Mouse (Mus musculus) lung, embryonic 16.5 days (tissue): ENCODE measurements around the gene Foxp1. TPM values are rescaled to one million over a fixed set of nuclear protein-coding genes. Genes with fewer than 3 reads are reported as not detected.

Experiments
- ATAC-seq: fragments of 200-750 bp; cut with Nextera tagmentation; 2 replicates; pipeline ENCODE4 v1.8.0; 2017; ENCODE audit warnings: low read depth, mild to moderate bottlenecking, moderate library complexity
- H3K27ac ChIP-seq: fragments of 300-500 bp; sonication (generic); 2 replicates; pipeline ENCODE4 v1.5.1; 2014; ENCODE audit warnings: mild to moderate bottlenecking, control low read depth, low read length
- H3K27me3 ChIP-seq: fragments of 300-500 bp; sonication (generic); 2 replicates; pipeline ENCODE4 v1.6.1; 2014; ENCODE audit warnings: low read depth, low read length, mixed read lengths; ENCODE audit not compliant: control insufficient read depth, insufficient read depth
- H3K36me3 ChIP-seq: fragments of 300-500 bp; sonication (generic); 2 replicates; pipeline ENCODE4 v1.6.1; 2014; ENCODE audit warnings: low read length; ENCODE audit not compliant: control insufficient read depth, insufficient read depth
- H3K4me1 ChIP-seq: fragments of 300-500 bp; sonication (generic); replicated peaks from 2 replicates; pipeline ENCODE4 v1.6.1; 2014; ENCODE audit warnings: low read length, mixed read lengths; ENCODE audit not compliant: control insufficient read depth, insufficient read depth
- H3K4me2 ChIP-seq: fragments of 300-500 bp; sonication (generic); 2 replicates; pipeline ENCODE4 v1.6.1; 2014; ENCODE audit warnings: low read depth, low read length, control low read depth
- H3K4me3 ChIP-seq: fragments of 300-500 bp; sonication (generic); 2 replicates; pipeline ENCODE4 v1.5.1; 2014; ENCODE audit warnings: mild to moderate bottlenecking, low read length, control low read depth
- H3K9ac ChIP-seq: fragments of 300-500 bp; sonication (generic); 2 replicates; pipeline ENCODE4 v1.6.1; 2014; ENCODE audit warnings: low read length, control low read depth
- H3K9me3 ChIP-seq: fragments of 300-500 bp; sonication (generic); 2 replicates; pipeline ENCODE4 v1.6.1; 2016; ENCODE audit warnings: low read length; ENCODE audit not compliant: control insufficient read depth
- WGBS: fragments of 180-500 bp; shearing (Covaris S2); extraction: QIAGEN DNeasy Blood & Tissue Kit; methylation state at CpG from one replicate; pipeline ENCODE4 v1.1.7; 2014; 5-methylcytosine and 5-hydroxymethylcytosine counted together
- polyA plus RNA-seq: library from polyadenylated mRNA; unstranded; fragments of >200 nt; fragmentation: Nextera tagmentation; extraction: Ambion mirVana; gene quantifications from 2 replicates; pipeline ENCODE4 v1.2.1, GENCODE M21; 2015

Gene Foxp1
- polyA plus RNA-seq, 1 experiment from 2014 or later: 116 TPM

GRCm38 (mm10) chr6:99065569-99066353 is 456.8 kb downstream of the Foxp1 start:
- Histone ChIP-seq H3K36me3 (peaks cover 9% of the 10 kb centered on the region; the same call in 1 of the 2 replicates), H3K27me3 (no peaks in the 10 kb centered on the region), H3K4me3 (no peak overlapping the region), H3K4me2 (no peak overlapping the region), H3K9ac (no peak overlapping the region), H3K9me3 (no peaks in the 10 kb centered on the region), H3K27ac (peak overlapping the region; percentile 10; the same call in 1 of the 2 replicates), H3K4me1 (peaks cover 35% of the 10 kb centered on the region)
- WGBS: 40% methylated on average over 9 of the region's 9 CpGs
- ATAC-seq: peak; percentile 69

- H3K4me1 ChIP-seq: peaks cover 35% of the 10 kb centered on the region
- no peak overlapping the region for H3K9ac ChIP-seq
- WGBS: 53% methylated on average over 10 of the region's 10 CpGs
- 0 out of 2 replicates have a peak, but pooled peaks cover under 1% of the 10 kb centered on the region for H3K36me3 ChIP-seq
- peak overlapping the region; percentile 41; the same call in 1 of the 2 replicates for H3K27ac ChIP-seq
- no peaks in the 10 kb centered on the region for H3K9me3 ChIP-seq
- peak; percentile 82 for ATAC-seq
- no peak overlapping the region for H3K4me3 ChIP-seq
- H3K27me3 ChIP-seq: no peaks in the 10 kb centered on the region
- peak overlapping the region; percentile 18; the same call in 1 of the 2 replicates for H3K4me2 ChIP-seq
Measured at GRCm38 (mm10) chr6:99063982-99064484, 458.5 kb downstream of the Foxp1 start.

- Histone ChIP-seq H3K27ac (no peak overlapping the region), H3K4me2 (no peak overlapping the region), H3K27me3 (no peaks in the 10 kb centered on the region), H3K4me3 (no peak overlapping the region), H3K9me3 (no peaks in the 10 kb centered on the region), H3K4me1 (peaks cover 35% of the 10 kb centered on the region), H3K36me3 (no peaks in the 10 kb centered on the region), H3K9ac (no peak overlapping the region)
- 66% methylated on average over 8 of the region's 8 CpGs for WGBS
- ATAC-seq: no peak
Measured at GRCm38 (mm10) chr6:99062931-99063330, 459.6 kb downstream of the Foxp1 start.

GRCm38 (mm10) chr6:99058688-99059087 is 463.8 kb downstream of the Foxp1 start:
- ATAC-seq: no peak
- H3K27me3 ChIP-seq: no peaks in the 10 kb centered on the region
- no peaks in the 10 kb centered on the region for H3K36me3 ChIP-seq
- no peak overlapping the region for H3K4me2 ChIP-seq
- H3K4me1 ChIP-seq: peaks cover 15% of the 10 kb centered on the region; the same call in 1 of the 2 replicates
- no peaks in the 10 kb centered on the region for H3K9me3 ChIP-seq
- 57% methylated on average over 3 of the region's 3 CpGs for WGBS
- H3K4me3 ChIP-seq: no peak overlapping the region
- no peak overlapping the region for H3K9ac ChIP-seq
- no peak overlapping the region for H3K27ac ChIP-seq

GRCm38 (mm10) chr6:99057113-99057553 is 465.4 kb downstream of the Foxp1 start:
- Histone ChIP-seq H3K4me1 (peaks cover 3% of the 10 kb centered on the region; the same call in 1 of the 2 replicates), H3K36me3 (no peaks in the 10 kb centered on the region), H3K4me2 (no peak overlapping the region), H3K9me3 (no peaks in the 10 kb centered on the region), H3K4me3 (no peak overlapping the region), H3K9ac (no peak overlapping the region), H3K27ac (0 out of 2 replicates have a peak overlapping the region, but pooled peaks have one; percentile 31), H3K27me3 (no peaks in the 10 kb centered on the region)
- no peak for ATAC-seq
- 77% methylated on average over 4 of the region's 4 CpGs for WGBS

GRCm38 (mm10) chr6:99056379-99056778 is 466.1 kb downstream of the Foxp1 start:
- H3K4me2 ChIP-seq: no peak overlapping the region
- no peaks in the 10 kb centered on the region for H3K36me3 ChIP-seq
- no peaks in the 10 kb centered on the region for H3K9me3 ChIP-seq
- no peaks in the 10 kb centered on the region for H3K27me3 ChIP-seq
- H3K4me3 ChIP-seq: no peak overlapping the region
- no peak overlapping the region for H3K27ac ChIP-seq
- 61% methylated on average over 2 of the region's 2 CpGs for WGBS
- peaks cover 3% of the 10 kb centered on the region; the same call in 1 of the 2 replicates for H3K4me1 ChIP-seq
- no peak for ATAC-seq
- H3K9ac ChIP-seq: no peak overlapping the region

- no peak overlapping the region for H3K27ac ChIP-seq
- H3K27me3 ChIP-seq: no peaks in the 10 kb centered on the region
- no peak overlapping the region for H3K9ac ChIP-seq
- H3K4me2 ChIP-seq: no peak overlapping the region
- H3K9me3 ChIP-seq: no peaks in the 10 kb centered on the region
- 85% methylated on average over 2 of the region's 2 CpGs for WGBS
- H3K4me3 ChIP-seq: no peak overlapping the region
- no peaks in the 10 kb centered on the region for H3K36me3 ChIP-seq
- H3K4me1 ChIP-seq: peaks cover 3% of the 10 kb centered on the region; the same call in 1 of the 2 replicates
- ATAC-seq: no peak
Measured at GRCm38 (mm10) chr6:99053998-99054397, 468.5 kb downstream of the Foxp1 start.

GRCm38 (mm10) chr6:99053111-99053510 is 469.4 kb downstream of the Foxp1 start:
- no peak overlapping the region for H3K4me3 ChIP-seq
- H3K4me2 ChIP-seq: no peak overlapping the region
- no peak for ATAC-seq
- peaks cover 3% of the 10 kb centered on the region; the same call in 1 of the 2 replicates for H3K4me1 ChIP-seq
- H3K9me3 ChIP-seq: no peaks in the 10 kb centered on the region
- no peak overlapping the region for H3K9ac ChIP-seq
- WGBS: 66% methylated on average over 7 of the region's 7 CpGs
- no peaks in the 10 kb centered on the region for H3K27me3 ChIP-seq
- no peak overlapping the region for H3K27ac ChIP-seq
- no peaks in the 10 kb centered on the region for H3K36me3 ChIP-seq

GRCm38 (mm10) chr6:99051724-99052123 is 470.8 kb downstream of the Foxp1 start:
- no peak overlapping the region for H3K9ac ChIP-seq
- no peaks in the 10 kb centered on the region for H3K36me3 ChIP-seq
- H3K4me2 ChIP-seq: no peak overlapping the region
- no peaks in the 10 kb centered on the region for H3K4me1 ChIP-seq
- H3K27me3 ChIP-seq: no peaks in the 10 kb centered on the region
- no peak for ATAC-seq
- no peak overlapping the region for H3K27ac ChIP-seq
- H3K9me3 ChIP-seq: no peaks in the 10 kb centered on the region
- no peak overlapping the region for H3K4me3 ChIP-seq
